Mouse (Mus musculus) midbrain, embryonic 14.5 days (tissue): ENCODE results near the gene Kif16b. TPM values are rescaled to one million over a fixed set of nuclear protein-coding genes. Genes with fewer than 3 reads are reported as not detected.

Experiments
- ATAC-seq: fragments of 200-750 bp; cut with Nextera tagmentation; 2 replicates; pipeline ENCODE4 v1.8.0; 2017; ENCODE audit warnings: moderate number of reproducible peaks, moderate library complexity; ENCODE audit not compliant: low FRiP score, low TSS enrichment
- DNase-seq: peaks from one replicate; pipeline ENCODE4 v3.0.0-alpha.2; 2015
- H3K27ac ChIP-seq: fragments of 300-500 bp; sonication (generic); replicated peaks from 2 replicates; pipeline ENCODE4 v1.5.1; 2014; ENCODE audit warnings: mild to moderate bottlenecking, low read depth, low read length, moderate library complexity
- H3K27me3 ChIP-seq: fragments of 300-500 bp; sonication (generic); 2 replicates; pipeline ENCODE4 v1.6.1; 2014; ENCODE audit warnings: low read length, control low read depth, mixed read lengths; ENCODE audit not compliant: control insufficient read depth, insufficient read depth
- H3K36me3 ChIP-seq: fragments of 300-500 bp; sonication (generic); 2 replicates; pipeline ENCODE4 v1.6.1; 2014; ENCODE audit warnings: low read length, control low read depth; ENCODE audit not compliant: control insufficient read depth, insufficient read depth
- H3K4me1 ChIP-seq: fragments of 300-500 bp; sonication (generic); 2 replicates; pipeline ENCODE4 v1.6.1; 2014; ENCODE audit warnings: mild to moderate bottlenecking, antibody characterized with exemption, low read length, control low read depth; ENCODE audit not compliant: control insufficient read depth, insufficient read depth
- H3K4me2 ChIP-seq: fragments of 300-500 bp; sonication (generic); 2 replicates; pipeline ENCODE4 v1.6.1; 2014; ENCODE audit warnings: mild to moderate bottlenecking, low read length, moderate library complexity
- H3K4me3 ChIP-seq: fragments of 300-500 bp; sonication (generic); replicated peaks from 2 replicates; pipeline ENCODE4 v1.5.1; 2014; ENCODE audit warnings: low read depth, low read length
- H3K9ac ChIP-seq: fragments of 300-500 bp; sonication (generic); replicated peaks from 2 replicates; pipeline ENCODE4 v1.6.1; 2014; ENCODE audit warnings: mild to moderate bottlenecking, low read length, moderate library complexity
- H3K9me3 ChIP-seq: fragments of 300-500 bp; sonication (generic); 2 replicates; pipeline ENCODE4 v1.6.1; 2016; ENCODE audit warnings: low read length, control low read depth, mixed read lengths; ENCODE audit not compliant: control insufficient read depth
- WGBS: fragments of 180-500 bp; shearing (Covaris S2); extraction: QIAGEN DNeasy Blood & Tissue Kit; methylation state at CpG from one replicate; pipeline ENCODE4 v1.1.7; 2014; 5-methylcytosine and 5-hydroxymethylcytosine counted together
- polyA plus RNA-seq: library from polyadenylated mRNA; unstranded; fragments of >200 nt; fragmentation: Nextera tagmentation; extraction: Ambion mirVana; gene quantifications from 2 replicates; pipeline ENCODE4 v1.2.1, GENCODE M21; 2014

Gene Kif16b
- polyA plus RNA-seq, 1 experiment from 2014 or later: 4.1 TPM

GRCm38 (mm10) chr2:142902905-142903895, 1.9 kb upstream of the Kif16b start:
- Histone ChIP-seq H3K27me3 (no peaks in the 10 kb centered on the region), H3K9me3 (no peaks in the 10 kb centered on the region), H3K27ac (peak overlapping the region; percentile 37; the same call in 1 of the 2 replicates), H3K4me3 (peak overlapping the region; percentile 44), H3K9ac (peak overlapping the region; percentile 42), H3K36me3 (no peaks in the 10 kb centered on the region), H3K4me1 (peaks cover 15% of the 10 kb centered on the region), H3K4me2 (peak overlapping the region; percentile 75)
- peak; percentile 95 for DNase-seq
- 8% methylated on average over 34 of the region's 34 CpGs for WGBS
- peak; percentile 92 for ATAC-seq

GRCm38 (mm10) chr2:142900120-142900861, 1.0 kb downstream of the Kif16b start:
- H3K27me3 ChIP-seq: no peaks in the 10 kb centered on the region
- H3K36me3 ChIP-seq: no peaks in the 10 kb centered on the region
- peak overlapping the region; percentile 88 for H3K4me2 ChIP-seq
- ATAC-seq (no peak), DNase-seq (peak; percentile 8)
- no peaks in the 10 kb centered on the region for H3K9me3 ChIP-seq
- peaks cover 15% of the 10 kb centered on the region for H3K4me1 ChIP-seq
- WGBS: 62% methylated on average over 10 of the region's 10 CpGs
- H3K9ac ChIP-seq: peak overlapping the region; percentile 80
- H3K27ac ChIP-seq: no peak overlapping the region
- H3K4me3 ChIP-seq: peak overlapping the region; percentile 75

- Histone ChIP-seq H3K9ac (no peak overlapping the region), H3K27ac (no peak overlapping the region), H3K4me1 (no peaks in the 10 kb centered on the region), H3K27me3 (no peaks in the 10 kb centered on the region), H3K4me3 (no peak overlapping the region), H3K36me3 (no peaks in the 10 kb centered on the region), H3K4me2 (no peak overlapping the region), H3K9me3 (no peaks in the 10 kb centered on the region)
- DNase-seq (no peak), ATAC-seq (no peak)
- WGBS: 82% methylated on average over 1 of the region's 1 CpGs
These were observed 7.6 kb downstream of the Kif16b start for GRCm38 (mm10) chr2:142893780-142894179.

- H3K27me3 ChIP-seq: no peaks in the 10 kb centered on the region
- 86% methylated on average over 2 of the region's 2 CpGs for WGBS
- no peak for ATAC-seq
- no peak overlapping the region for H3K9ac ChIP-seq
- no peaks in the 10 kb centered on the region for H3K9me3 ChIP-seq
- H3K4me3 ChIP-seq: no peak overlapping the region
- no peak overlapping the region for H3K27ac ChIP-seq
- H3K36me3 ChIP-seq: no peaks in the 10 kb centered on the region
- no peaks in the 10 kb centered on the region for H3K4me1 ChIP-seq
- no peak for DNase-seq
- H3K4me2 ChIP-seq: no peak overlapping the region
These were observed 10.0 kb downstream of the Kif16b start for GRCm38 (mm10) chr2:142891283-142891682.

- no peak for ATAC-seq
- 97% methylated on average over 4 of the region's 4 CpGs for WGBS
These were observed 16.9 kb downstream of the Kif16b start for GRCm38 (mm10) chr2:142884456-142884855.

GRCm38 (mm10) chr2:142883625-142883994, 17.7 kb downstream of the Kif16b start:
- no peaks in the 10 kb centered on the region for H3K9me3 ChIP-seq
- no peaks in the 10 kb centered on the region for H3K27me3 ChIP-seq
- H3K4me1 ChIP-seq: no peaks in the 10 kb centered on the region
- no peak overlapping the region for H3K4me3 ChIP-seq
- WGBS: 89% methylated on average over 7 of the region's 7 CpGs
- DNase-seq: no peak
- no peak for ATAC-seq
- no peak overlapping the region for H3K4me2 ChIP-seq
- H3K9ac ChIP-seq: no peak overlapping the region
- H3K36me3 ChIP-seq: no peaks in the 10 kb centered on the region
- H3K27ac ChIP-seq: no peak overlapping the region

More at GRCm38 (mm10) chr2:142884456-142884855, 16.9 kb downstream of the Kif16b start:
- Histone ChIP-seq H3K9ac (no peak overlapping the region), H3K27ac (no peak overlapping the region), H3K27me3 (no peaks in the 10 kb centered on the region), H3K4me3 (no peak overlapping the region), H3K4me1 (no peaks in the 10 kb centered on the region), H3K4me2 (no peak overlapping the region), H3K36me3 (no peaks in the 10 kb centered on the region), H3K9me3 (no peaks in the 10 kb centered on the region)
- no peak for DNase-seq

- H3K4me2 ChIP-seq: no peak overlapping the region
- H3K9ac ChIP-seq: no peak overlapping the region
- no peak overlapping the region for H3K4me3 ChIP-seq
- no peaks in the 10 kb centered on the region for H3K4me1 ChIP-seq
- H3K27ac ChIP-seq: no peak overlapping the region
- H3K9me3 ChIP-seq: no peaks in the 10 kb centered on the region
- no peaks in the 10 kb centered on the region for H3K27me3 ChIP-seq
- ATAC-seq (no peak), DNase-seq (no peak)
- 57% methylated on average over 7 of the region's 7 CpGs for WGBS
- no peaks in the 10 kb centered on the region for H3K36me3 ChIP-seq
These were observed 18.3 kb downstream of the Kif16b start for GRCm38 (mm10) chr2:142882871-142883624.

GRCm38 (mm10) chr2:142882466-142882865, 18.9 kb downstream of the Kif16b start:
- no peaks in the 10 kb centered on the region for H3K9me3 ChIP-seq
- H3K4me1 ChIP-seq: no peaks in the 10 kb centered on the region
- 53% methylated on average over 2 of the region's 2 CpGs for WGBS
- no peak overlapping the region for H3K9ac ChIP-seq
- no peak overlapping the region for H3K27ac ChIP-seq
- no peak for ATAC-seq
- H3K4me2 ChIP-seq: no peak overlapping the region
- no peaks in the 10 kb centered on the region for H3K27me3 ChIP-seq
- H3K36me3 ChIP-seq: no peaks in the 10 kb centered on the region
- no peak for DNase-seq
- H3K4me3 ChIP-seq: no peak overlapping the region
